Mouse (Mus musculus): ENCODE data around the gene Grb2.

DNA sequence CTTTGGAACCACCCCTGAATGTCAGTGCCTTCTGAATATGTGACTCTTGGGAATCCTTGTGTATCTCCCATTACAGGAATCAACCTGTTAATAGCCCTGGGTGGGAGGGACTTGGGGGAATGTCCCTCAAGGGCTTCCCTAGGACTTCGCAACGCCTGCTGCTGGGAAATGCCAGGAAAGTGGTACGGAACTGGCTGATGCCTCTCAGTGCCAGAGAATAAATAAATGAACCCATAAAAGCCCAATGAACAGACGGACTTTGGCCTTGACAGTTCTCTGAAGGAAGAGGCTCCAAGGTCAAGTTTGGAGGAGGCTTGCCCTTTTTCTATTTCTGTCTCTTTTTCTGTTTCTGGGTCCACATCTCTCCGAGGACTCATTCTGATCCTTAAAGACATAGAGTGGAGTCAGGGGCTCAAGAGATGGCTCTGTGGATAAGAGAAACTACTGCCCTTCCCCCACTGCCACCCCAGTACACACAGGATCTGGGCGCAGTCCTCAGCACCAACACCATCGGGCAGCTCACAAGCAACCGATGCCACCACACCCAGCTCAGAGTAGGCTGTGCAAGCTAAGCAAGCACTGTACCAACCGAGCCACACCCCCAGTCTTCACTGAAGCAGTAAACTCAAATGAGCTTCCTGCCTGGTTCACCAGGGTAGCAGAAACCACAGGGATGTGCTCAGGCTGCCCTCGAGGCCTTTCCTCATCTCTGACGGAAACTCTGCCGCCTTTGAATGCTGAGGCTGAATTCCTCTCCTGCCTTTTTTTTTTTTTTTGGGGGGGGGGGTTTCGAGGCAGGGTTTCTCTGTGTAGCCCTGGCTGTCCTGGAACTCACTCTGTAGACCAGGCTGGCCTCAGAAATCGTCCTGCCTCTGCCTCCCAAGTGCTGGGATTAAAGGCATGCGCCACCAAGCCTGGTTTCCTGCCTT lies 8.3 kb upstream of the Grb2 start:
- TF ChIP-seq CTCF (IDR thresholded peaks at IDR 0.05; ENCODE audit: borderline replicate concordance, control insufficient read depth, extremely low read depth, insufficient read depth, low read length, poor library complexity) (no peak), POLR2A (IDR thresholded peaks at IDR 0.05; ENCODE audit: control insufficient read depth, extremely low read depth, insufficient read depth, low read length, poor library complexity) (no peak)
